Mouse (Mus musculus): ENCODE results near the gene Cideb. TPM values are rescaled to one million over a fixed set of nuclear protein-coding genes. Genes with fewer than 3 reads are reported as not detected.

Cideb gene
- total and polyA plus RNA-seq, 2 experiments from 2014 or later: 0.34 to 3.6 TPM

- no peaks in the 10 kb centered on the region for H3K9me3 ChIP-seq (replicated peaks; ENCODE audit: control insufficient read depth, low read length)
- no peak overlapping the region for H3K27ac ChIP-seq (ENCODE audit: low read depth)
- WGBS: 84% methylated on average over 4 of the region's 4 CpGs
- no peak overlapping the region for H3K4me2 ChIP-seq (ENCODE audit: low read depth, low read length)
- H3K4me3 ChIP-seq (ENCODE audit: low read depth, low read length): no peak overlapping the region
- H3K4me1 ChIP-seq (ENCODE audit: control insufficient read depth, insufficient read depth): no peaks in the 10 kb centered on the region
- no peaks in the 10 kb centered on the region for H3K36me3 ChIP-seq (replicated peaks; ENCODE audit: control insufficient read depth, insufficient read depth, low read length)
- DNase-seq (ENCODE audit: low spot score): no peak
- H3K27me3 ChIP-seq (ENCODE audit: control insufficient read depth, insufficient read depth, low read length): peaks cover 22% of the 10 kb centered on the region
- ATAC-seq (ENCODE audit: insufficient read depth, low read depth): no peak
- H3K9ac ChIP-seq (replicated peaks; ENCODE audit: low read depth, low read length): no peak overlapping the region
- no peak for TF ChIP-seq EP300 (IDR thresholded peaks at IDR 0.05; ENCODE audit: low read depth)
- no peak for TF ChIP-seq CTCF (IDR thresholded peaks at IDR 0.05; ENCODE audit: low read depth)
Measured at GRCm38 (mm10) chr14:55709509-55709908, 48.7 kb downstream of the Cideb start.

- Histone ChIP-seq H3K4me3 (ENCODE audit: low read depth, low read length) (no peak overlapping the region), H3K36me3 (replicated peaks; ENCODE audit: control insufficient read depth, insufficient read depth, low read length) (no peaks in the 10 kb centered on the region), H3K27ac (ENCODE audit: low read depth) (no peak overlapping the region), H3K9me3 (replicated peaks; ENCODE audit: control insufficient read depth, low read length) (no peaks in the 10 kb centered on the region), H3K9ac (replicated peaks; ENCODE audit: low read depth, low read length) (no peak overlapping the region), H3K27me3 (ENCODE audit: control insufficient read depth, insufficient read depth, low read length) (peaks cover 8% of the 10 kb centered on the region; the same call in 1 of the 2 replicates), H3K4me1 (ENCODE audit: control insufficient read depth, insufficient read depth) (no peaks in the 10 kb centered on the region), H3K4me2 (ENCODE audit: low read depth, low read length) (no peak overlapping the region)
- ATAC-seq (ENCODE audit: insufficient read depth, low read depth) (no peak), DNase-seq (ENCODE audit: low spot score) (no peak)
- no peak for TF ChIP-seq CTCF (IDR thresholded peaks at IDR 0.05; ENCODE audit: low read depth)
- TF ChIP-seq EP300 (IDR thresholded peaks at IDR 0.05; ENCODE audit: low read depth): no peak
- 62% methylated on average over 5 of the region's 5 CpGs for WGBS
Measured at GRCm38 (mm10) chr14:55707397-55707796, 50.9 kb downstream of the Cideb start.

- Histone ChIP-seq H3K27ac (ENCODE audit: low read depth) (no peak overlapping the region), H3K4me2 (ENCODE audit: low read depth, low read length) (no peak overlapping the region), H3K27me3 (ENCODE audit: control insufficient read depth, insufficient read depth, low read length) (no peaks in the 10 kb centered on the region), H3K4me3 (ENCODE audit: low read depth, low read length) (no peak overlapping the region), H3K9ac (replicated peaks; ENCODE audit: low read depth, low read length) (no peak overlapping the region), H3K4me1 (ENCODE audit: control insufficient read depth, insufficient read depth) (no peaks in the 10 kb centered on the region), H3K9me3 (replicated peaks; ENCODE audit: control insufficient read depth, low read length) (no peaks in the 10 kb centered on the region), H3K36me3 (replicated peaks; ENCODE audit: control insufficient read depth, insufficient read depth, low read length) (no peaks in the 10 kb centered on the region)
- TF ChIP-seq CTCF (IDR thresholded peaks at IDR 0.05; ENCODE audit: low read depth) (no peak), EP300 (IDR thresholded peaks at IDR 0.05; ENCODE audit: low read depth) (no peak)
- 77% methylated on average over 8 of the region's 8 CpGs for WGBS
- ATAC-seq (ENCODE audit: insufficient read depth, low read depth) (no peak), DNase-seq (ENCODE audit: low spot score) (no peak)
Measured at GRCm38 (mm10) chr14:55706051-55706600, 52.1 kb downstream of the Cideb start.

Other genes with a start within 250 kb of the Cideb start
Only the 30 nearest of the 35 such genes appear.
- gene Fitm1, start 182.8 kb downstream of the Cideb start, total RNA-seq (2014; rRNA removed; ENCODE audit: low replicate concordance): 212 and 277 TPM in 2 replicates
- gene Fitm1, start 182.8 kb downstream of the Cideb start, polyA plus RNA-seq (2015; fragmentation: Nextera tagmentation; extraction: Ambion mirVana): 181 and 195 TPM in 2 replicates
- gene Psme1, start 180.3 kb downstream of the Cideb start, total RNA-seq (2014; rRNA removed; ENCODE audit: low replicate concordance): 145 and 181 TPM in 2 replicates
- gene Psme1, start 180.3 kb downstream of the Cideb start, polyA plus RNA-seq (2015; fragmentation: Nextera tagmentation; extraction: Ambion mirVana): 250 and 254 TPM in 2 replicates
- 36.1 and 37.6 TPM in 2 replicates for gene Emc9, start 173.2 kb downstream of the Cideb start, total RNA-seq (2014; rRNA removed; ENCODE audit: low replicate concordance)
- 52.9 and 54.1 TPM in 2 replicates for gene Emc9, start 173.2 kb downstream of the Cideb start, polyA plus RNA-seq (2015; fragmentation: Nextera tagmentation; extraction: Ambion mirVana)
- 35.3 and 352 TPM in 2 replicates for gene Psme2, start 167.3 kb downstream of the Cideb start, total RNA-seq (2014; rRNA removed; ENCODE audit: low replicate concordance)
- 220 and 234 TPM in 2 replicates for gene Psme2, start 167.3 kb downstream of the Cideb start, polyA plus RNA-seq (2015; fragmentation: Nextera tagmentation; extraction: Ambion mirVana)
- 15.0 and 20.1 TPM in 2 replicates for gene Rnf31, start 166.8 kb downstream of the Cideb start, total RNA-seq (2014; rRNA removed; ENCODE audit: low replicate concordance)
- gene Rnf31, start 166.8 kb downstream of the Cideb start, polyA plus RNA-seq (2015; fragmentation: Nextera tagmentation; extraction: Ambion mirVana): 10.3 and 13.6 TPM in 2 replicates
- gene Irf9, start 154.9 kb downstream of the Cideb start, total RNA-seq (2014; rRNA removed; ENCODE audit: low replicate concordance): 31.5 and 44.7 TPM in 2 replicates
- gene Irf9, start 154.9 kb downstream of the Cideb start, polyA plus RNA-seq (2015; fragmentation: Nextera tagmentation; extraction: Ambion mirVana): 11.6 and 14.2 TPM in 2 replicates
- gene Rec8, start 140.4 kb downstream of the Cideb start, total RNA-seq (2014; rRNA removed; ENCODE audit: low replicate concordance): 1.5 and 9.1 TPM in 2 replicates
- gene Rec8, start 140.4 kb downstream of the Cideb start, polyA plus RNA-seq (2015; fragmentation: Nextera tagmentation; extraction: Ambion mirVana): 1.9 and 2.1 TPM in 2 replicates
- 34.9 and 49.8 TPM in 2 replicates for gene Ipo4, start 122.5 kb downstream of the Cideb start, total RNA-seq (2014; rRNA removed; ENCODE audit: low replicate concordance)
- gene Ipo4, start 122.5 kb downstream of the Cideb start, polyA plus RNA-seq (2015; fragmentation: Nextera tagmentation; extraction: Ambion mirVana): 32.0 and 37.6 TPM in 2 replicates
- gene Gm49378, start 120.6 kb downstream of the Cideb start, total RNA-seq (2014; rRNA removed; ENCODE audit: low replicate concordance): 0.15 and 6.9 TPM in 2 replicates
- gene Gm49378, start 120.6 kb downstream of the Cideb start, polyA plus RNA-seq (2015; fragmentation: Nextera tagmentation; extraction: Ambion mirVana): 1.1 and 1.2 TPM in 2 replicates
- 62.8 and 83.3 TPM in 2 replicates for gene Tm9sf1, start 114.7 kb downstream of the Cideb start, total RNA-seq (2014; rRNA removed; ENCODE audit: low replicate concordance)
- gene Tm9sf1, start 114.7 kb downstream of the Cideb start, polyA plus RNA-seq (2015; fragmentation: Nextera tagmentation; extraction: Ambion mirVana): 62.7 and 67.4 TPM in 2 replicates
- gene Tssk4, start 108.3 kb downstream of the Cideb start, total RNA-seq (2014; rRNA removed; ENCODE audit: low replicate concordance): 0.12 TPM in 1 of 2 replicates, not detected in the other
- gene Tssk4, start 108.3 kb downstream of the Cideb start, polyA plus RNA-seq (2015; fragmentation: Nextera tagmentation; extraction: Ambion mirVana): 0.25 and 0.31 TPM in 2 replicates
- 62.4 and 66.0 TPM in 2 replicates for gene Mdp1, start 98.0 kb downstream of the Cideb start, total RNA-seq (2014; rRNA removed; ENCODE audit: low replicate concordance)
- 98.6 and 104 TPM in 2 replicates for gene Mdp1, start 98.0 kb downstream of the Cideb start, polyA plus RNA-seq (2015; fragmentation: Nextera tagmentation; extraction: Ambion mirVana)
- 27.4 and 31.8 TPM in 2 replicates for gene Gmpr2, start 86.5 kb downstream of the Cideb start, total RNA-seq (2014; rRNA removed; ENCODE audit: low replicate concordance)
- 27.7 and 29.2 TPM in 2 replicates for gene Gmpr2, start 86.5 kb downstream of the Cideb start, polyA plus RNA-seq (2015; fragmentation: Nextera tagmentation; extraction: Ambion mirVana)
- gene Nedd8, start 86.3 kb downstream of the Cideb start, total RNA-seq (2014; rRNA removed; ENCODE audit: low replicate concordance): 137 and 141 TPM in 2 replicates
- gene Nedd8, start 86.3 kb downstream of the Cideb start, polyA plus RNA-seq (2015; fragmentation: Nextera tagmentation; extraction: Ambion mirVana): 460 and 483 TPM in 2 replicates
- gene Tinf2, start 76.6 kb downstream of the Cideb start, total RNA-seq (2014; rRNA removed; ENCODE audit: low replicate concordance): 11.9 and 20.2 TPM in 2 replicates
- gene Tinf2, start 76.6 kb downstream of the Cideb start, polyA plus RNA-seq (2015; fragmentation: Nextera tagmentation; extraction: Ambion mirVana): 15.9 and 17.1 TPM in 2 replicates
- 0.85 and 1.3 TPM in 2 replicates for gene Tgm1, start 44.5 kb downstream of the Cideb start, total RNA-seq (2014; rRNA removed; ENCODE audit: low replicate concordance)
- 0.11 and 0.27 TPM in 2 replicates for gene Tgm1, start 44.5 kb downstream of the Cideb start, polyA plus RNA-seq (2015; fragmentation: Nextera tagmentation; extraction: Ambion mirVana)
- gene Rabggta, start 36.2 kb downstream of the Cideb start, total RNA-seq (2014; rRNA removed; ENCODE audit: low replicate concordance): 35.6 and 36.8 TPM in 2 replicates
- gene Rabggta, start 36.2 kb downstream of the Cideb start, polyA plus RNA-seq (2015; fragmentation: Nextera tagmentation; extraction: Ambion mirVana): 20.8 and 21.8 TPM in 2 replicates
- gene Dhrs1, start 12.8 kb downstream of the Cideb start, total RNA-seq (2014; rRNA removed; ENCODE audit: low replicate concordance): 51.9 and 58.1 TPM in 2 replicates
- 62.9 and 65.0 TPM in 2 replicates for gene Dhrs1, start 12.8 kb downstream of the Cideb start, polyA plus RNA-seq (2015; fragmentation: Nextera tagmentation; extraction: Ambion mirVana)
- 20.2 and 26.3 TPM in 2 replicates for gene Nop9, start 12.8 kb downstream of the Cideb start, total RNA-seq (2014; rRNA removed; ENCODE audit: low replicate concordance)
- 13.1 and 14.2 TPM in 2 replicates for gene Nop9, start 12.8 kb downstream of the Cideb start, polyA plus RNA-seq (2015; fragmentation: Nextera tagmentation; extraction: Ambion mirVana)
- not detected in 2 replicates for gene Ltb4r2, start 3.0 kb upstream of the Cideb start, total RNA-seq (2014; rRNA removed; ENCODE audit: low replicate concordance)
- 0.10 and 0.22 TPM in 2 replicates for gene Ltb4r2, start 3.0 kb upstream of the Cideb start, polyA plus RNA-seq (2015; fragmentation: Nextera tagmentation; extraction: Ambion mirVana)
- gene Ltb4r1, start 7.5 kb upstream of the Cideb start, total RNA-seq (2014; rRNA removed; ENCODE audit: low replicate concordance): 0.62 TPM in 1 of 2 replicates, not detected in the other
- gene Ltb4r1, start 7.5 kb upstream of the Cideb start, polyA plus RNA-seq (2015; fragmentation: Nextera tagmentation; extraction: Ambion mirVana): 0.38 and 0.40 TPM in 2 replicates
- gene Adcy4, start 25.6 kb upstream of the Cideb start, total RNA-seq (2014; rRNA removed; ENCODE audit: low replicate concordance): 16.2 and 17.4 TPM in 2 replicates
- 10.6 TPM in 2 replicates for gene Adcy4, start 25.6 kb upstream of the Cideb start, polyA plus RNA-seq (2015; fragmentation: Nextera tagmentation; extraction: Ambion mirVana)
- 8.5 and 16.3 TPM in 2 replicates for gene Ripk3, start 30.4 kb upstream of the Cideb start, total RNA-seq (2014; rRNA removed; ENCODE audit: low replicate concordance)
- 9.3 and 9.4 TPM in 2 replicates for gene Ripk3, start 30.4 kb upstream of the Cideb start, polyA plus RNA-seq (2015; fragmentation: Nextera tagmentation; extraction: Ambion mirVana)
- 6.5 and 8.5 TPM in 2 replicates for gene Nfatc4, start 64.7 kb upstream of the Cideb start, total RNA-seq (2014; rRNA removed; ENCODE audit: low replicate concordance)
- gene Nfatc4, start 64.7 kb upstream of the Cideb start, polyA plus RNA-seq (2015; fragmentation: Nextera tagmentation; extraction: Ambion mirVana): 3.4 and 4.0 TPM in 2 replicates
- gene Nynrin, start 95.6 kb upstream of the Cideb start, total RNA-seq (2014; rRNA removed; ENCODE audit: low replicate concordance): 27.6 and 29.0 TPM in 2 replicates
- 3.9 and 4.7 TPM in 2 replicates for gene Nynrin, start 95.6 kb upstream of the Cideb start, polyA plus RNA-seq (2015; fragmentation: Nextera tagmentation; extraction: Ambion mirVana)
- gene Cbln3, start 125.9 kb upstream of the Cideb start, total RNA-seq (2014; rRNA removed; ENCODE audit: low replicate concordance): 0.73 and 2.5 TPM in 2 replicates
- 0.47 and 0.68 TPM in 2 replicates for gene Cbln3, start 125.9 kb upstream of the Cideb start, polyA plus RNA-seq (2015; fragmentation: Nextera tagmentation; extraction: Ambion mirVana)
- gene Khnyn, start 126.5 kb upstream of the Cideb start, total RNA-seq (2014; rRNA removed; ENCODE audit: low replicate concordance): 17.1 and 19.5 TPM in 2 replicates
- gene Khnyn, start 126.5 kb upstream of the Cideb start, polyA plus RNA-seq (2015; fragmentation: Nextera tagmentation; extraction: Ambion mirVana): 5.0 and 5.3 TPM in 2 replicates
- 89.1 and 138 TPM in 2 replicates for gene Sdr39u1, start 141.8 kb upstream of the Cideb start, total RNA-seq (2014; rRNA removed; ENCODE audit: low replicate concordance)
- gene Sdr39u1, start 141.8 kb upstream of the Cideb start, polyA plus RNA-seq (2015; fragmentation: Nextera tagmentation; extraction: Ambion mirVana): 79.5 and 88.3 TPM in 2 replicates
- gene Cma1, start 186.2 kb upstream of the Cideb start, total RNA-seq (2014; rRNA removed; ENCODE audit: low replicate concordance): 1.6 and 4.4 TPM in 2 replicates
- gene Cma1, start 186.2 kb upstream of the Cideb start, polyA plus RNA-seq (2015; fragmentation: Nextera tagmentation; extraction: Ambion mirVana): 22.1 and 24.1 TPM in 2 replicates
- gene Cma2, start 192.5 kb upstream of the Cideb start, total RNA-seq (2014; rRNA removed; ENCODE audit: low replicate concordance): not detected in 2 replicates
- not detected in 2 replicates for gene Cma2, start 192.5 kb upstream of the Cideb start, polyA plus RNA-seq (2015; fragmentation: Nextera tagmentation; extraction: Ambion mirVana)

All from heart, postnatal 0 days (tissue).